In the genomic region with DNA sequence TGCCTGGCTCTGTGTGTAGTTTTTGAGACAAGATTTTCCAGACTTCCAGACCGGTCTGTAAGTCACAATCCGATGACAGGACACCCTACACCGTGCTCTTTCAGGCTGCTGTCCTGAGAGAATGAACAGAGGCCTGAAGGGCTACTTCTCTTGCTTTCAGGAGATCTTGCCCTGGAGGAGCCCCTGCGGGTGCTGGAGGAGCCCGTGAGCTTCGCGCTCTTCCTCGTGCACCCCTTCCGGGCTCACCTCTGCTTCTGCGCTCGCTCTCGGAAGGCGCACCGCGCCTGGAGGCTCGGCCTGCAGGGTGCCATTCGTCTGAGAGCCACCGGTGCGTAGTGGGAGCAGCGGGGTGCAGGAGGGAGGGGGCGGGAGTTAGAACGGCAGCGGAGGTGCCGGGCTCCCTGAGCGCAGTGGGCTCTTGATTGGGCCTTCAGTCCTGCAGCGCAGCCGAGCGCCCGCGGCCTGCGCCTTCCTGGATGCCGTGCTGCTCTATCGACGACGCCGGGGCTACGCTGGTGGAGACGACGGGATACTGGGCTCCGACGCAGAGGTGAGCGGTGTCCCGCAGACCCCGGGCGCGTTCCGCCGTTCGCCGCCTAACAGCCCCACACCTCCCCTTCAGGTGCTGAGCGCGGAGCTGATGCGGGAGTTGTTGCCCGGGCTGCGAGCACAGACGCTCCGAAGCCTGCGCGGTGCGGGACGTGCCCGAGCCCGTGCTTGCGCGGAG, we compare ENCODE assay signal across 8 mouse cellular contexts. TPM values are rescaled to one million over a fixed set of nuclear protein-coding genes. Genes with fewer than 3 reads are reported as not detected.
DNase-seq lines count a peak whose midpoint lies in the region; ATAC-seq and TF ChIP-seq lines count a peak whose summit lies in the region.

No protein-coding gene starts in this region.

- H3K27ac ChIP-seq in heart, embryonic 15.5 days = no peak overlapping the region
- H3K27ac ChIP-seq in liver, postnatal 0 days (ENCODE audit: low read depth) = no peak overlapping the region

- TF ChIP-seq CTCF in E14TG2a.4 (conservative IDR thresholded peaks at IDR 0.05; ENCODE audit: low read length) = no peak
- no peak for TF ChIP-seq CTCF in liver, postnatal 0 days (IDR thresholded peaks at IDR 0.05; ENCODE audit: low read depth)

- intact Hi-C loops in heart, postnatal 25 days (cut with DNase I) = no loop called here

- WGBS in heart, embryonic 15.5 days = 3% methylated on average over 62 of the region's 65 CpGs
- WGBS in liver, postnatal 0 days (ENCODE audit: insufficient replicate concordance) = 7% methylated on average over 62 of the region's 65 CpGs

- H3K4me3 ChIP-seq in E14TG2a.4 (replicated peaks; ENCODE audit: low read length) = peak overlapping the region; percentile 81
- peak overlapping the region; percentile 43 for H3K4me3 ChIP-seq in heart, embryonic 15.5 days
- peak overlapping the region; percentile 20 for H3K4me3 ChIP-seq in liver, postnatal 0 days (ENCODE audit: low read depth, low read length)

- peaks cover 31% of the 10 kb centered on the region for H3K4me1 ChIP-seq in E14TG2a.4 (replicated peaks; ENCODE audit: low read depth, low read length)
- peaks cover 17% of the 10 kb centered on the region for H3K4me1 ChIP-seq in heart, embryonic 15.5 days (replicated peaks)
- peaks cover 14% of the 10 kb centered on the region for H3K4me1 ChIP-seq in liver, postnatal 0 days (ENCODE audit: insufficient read depth)

- TF ChIP-seq EP300 in liver, postnatal 0 days (IDR thresholded peaks at IDR 0.05; ENCODE audit: low read depth) = no peak

- H3K36me3 ChIP-seq in E14TG2a.4 (ENCODE audit: insufficient read depth, low read length) = peaks cover 50% of the 10 kb centered on the region
- 0 out of 2 replicates have a peak, but pooled peaks cover 5% of the 10 kb centered on the region for H3K36me3 ChIP-seq in heart, embryonic 15.5 days
- H3K36me3 ChIP-seq in liver, postnatal 0 days (replicated peaks; ENCODE audit: insufficient read depth, low read length) = peaks cover 5% of the 10 kb centered on the region; the same call in 1 of the 2 replicates

- peak overlapping the region; percentile 70 for H3K4me2 ChIP-seq in heart, embryonic 15.5 days
- H3K4me2 ChIP-seq in liver, postnatal 0 days (ENCODE audit: low read depth, low read length) = peak overlapping the region; percentile 52

- DNase-seq in heart, adult 11 months = peak; percentile 78
- DNase-seq in heart, postnatal 25 days (ENCODE audit: low spot score) = no peak
- no peak for DNase-seq in liver, postnatal 0 days
- DNase-seq in thymus, postnatal 0 days (ENCODE audit: low spot score) = peak; percentile 75
- no peak for DNase-seq in frontal cortex, adult 2 months (ENCODE audit: extremely low spot score in 1 of 2, low spot score in 1 of 2)
- no peak for DNase-seq in ovary, postnatal 10 days (ENCODE audit: low spot score)

- no peaks in the 10 kb centered on the region for H3K9me3 ChIP-seq in E14TG2a.4 (ENCODE audit: low read length)
- no peaks in the 10 kb centered on the region for H3K9me3 ChIP-seq in heart, embryonic 15.5 days (replicated peaks)
- no peaks in the 10 kb centered on the region for H3K9me3 ChIP-seq in liver, postnatal 0 days (ENCODE audit: low read length)

- H3K9ac ChIP-seq in heart, embryonic 15.5 days = peak overlapping the region; percentile 25
- no peak overlapping the region for H3K9ac ChIP-seq in liver, postnatal 0 days (replicated peaks)

- ATAC-seq in heart, embryonic 15.5 days (replicated peaks; ENCODE audit: insufficient number of reproducible peaks, insufficient read depth, low FRiP score, low read depth) = peak; percentile 7; the same call in 1 of the 2 replicates
- ATAC-seq in liver, postnatal 0 days = no peak

- H3K27me3 ChIP-seq in E14TG2a.4 (ENCODE audit: insufficient read depth, low read length) = peaks cover 49% of the 10 kb centered on the region
- peaks cover 47% of the 10 kb centered on the region for H3K27me3 ChIP-seq in heart, embryonic 15.5 days
- H3K27me3 ChIP-seq in liver, postnatal 0 days (ENCODE audit: insufficient read depth, low read length) = peaks cover 20% of the 10 kb centered on the region

RNA-seq across cellular contexts. Expression of a gene that starts 4.7 kb away (rescaled TPM):
- 1 to 10 TPM in 1 of 2 experiments, under 1 TPM in 1; 0.81 to 1.5 TPM for total RNA-seq in heart, postnatal 25 days (2021)
- polyA plus RNA-seq in heart, embryonic 15.5 days (2015; fragmentation: Nextera tagmentation; extraction: Ambion mirVana) = 2.1 and 3.1 TPM in 2 replicates
- polyA plus RNA-seq in liver, postnatal 0 days (2015; fragmentation: Nextera tagmentation; extraction: Ambion mirVana) = 9.2 and 11.2 TPM in 2 replicates
- polyA plus RNA-seq in thymus, postnatal 0 days (2015; fragmentation: Nextera tagmentation; extraction: Ambion mirVana) = 9.4 and 11.2 TPM in 2 replicates
- polyA plus RNA-seq in frontal cortex, adult 2 months (2012; rRNA removed) = 4.3 and 4.5 TPM in 2 replicates

RNA-seq across cellular contexts. Expression of a gene that starts 8.7 kb away (rescaled TPM):
- 10 to 100 TPM; 41.3 to 43.1 TPM for total RNA-seq in heart, postnatal 25 days (2021)
- polyA plus RNA-seq in heart, embryonic 15.5 days (2015; fragmentation: Nextera tagmentation; extraction: Ambion mirVana) = 50.4 and 64.5 TPM in 2 replicates
- 25.0 and 25.7 TPM in 2 replicates for polyA plus RNA-seq in liver, postnatal 0 days (2015; fragmentation: Nextera tagmentation; extraction: Ambion mirVana)
- 37.9 and 38.9 TPM in 2 replicates for polyA plus RNA-seq in thymus, postnatal 0 days (2015; fragmentation: Nextera tagmentation; extraction: Ambion mirVana)
- polyA plus RNA-seq in frontal cortex, adult 2 months (2012; rRNA removed) = 99.4 and 104 TPM in 2 replicates

RNA-seq across cellular contexts. Expression of a gene that starts 10.1 kb away (rescaled TPM):
- total RNA-seq in heart, postnatal 25 days (2021) = 10 to 100 TPM; 68.1 to 75.9 TPM
- polyA plus RNA-seq in heart, embryonic 15.5 days (2015; fragmentation: Nextera tagmentation; extraction: Ambion mirVana) = 159 and 171 TPM in 2 replicates
- 153 and 158 TPM in 2 replicates for polyA plus RNA-seq in liver, postnatal 0 days (2015; fragmentation: Nextera tagmentation; extraction: Ambion mirVana)
- polyA plus RNA-seq in thymus, postnatal 0 days (2015; fragmentation: Nextera tagmentation; extraction: Ambion mirVana) = 340 and 346 TPM in 2 replicates
- polyA plus RNA-seq in frontal cortex, adult 2 months (2012; rRNA removed) = 45.6 and 51.6 TPM in 2 replicates

RNA-seq across cellular contexts. Expression of a gene that starts 33.4 kb away (rescaled TPM):
- total RNA-seq in heart, postnatal 25 days (2021) = 100 to 1,000 TPM; 140 to 143 TPM
- 18.8 and 27.8 TPM in 2 replicates for polyA plus RNA-seq in heart, embryonic 15.5 days (2015; fragmentation: Nextera tagmentation; extraction: Ambion mirVana)
- 6.0 and 6.8 TPM in 2 replicates for polyA plus RNA-seq in liver, postnatal 0 days (2015; fragmentation: Nextera tagmentation; extraction: Ambion mirVana)
- polyA plus RNA-seq in thymus, postnatal 0 days (2015; fragmentation: Nextera tagmentation; extraction: Ambion mirVana) = 32.4 and 33.8 TPM in 2 replicates
- polyA plus RNA-seq in frontal cortex, adult 2 months (2012; rRNA removed) = 183 and 191 TPM in 2 replicates

RNA-seq across cellular contexts. Expression of a gene that starts 35.7 kb away (rescaled TPM):
- total RNA-seq in heart, postnatal 25 days (2021) = under 1 TPM; 0.14 to 0.31 TPM
- polyA plus RNA-seq in heart, embryonic 15.5 days (2015; fragmentation: Nextera tagmentation; extraction: Ambion mirVana) = 0.08 TPM in 1 of 2 replicates, not detected in the other
- polyA plus RNA-seq in liver, postnatal 0 days (2015; fragmentation: Nextera tagmentation; extraction: Ambion mirVana) = 0.08 TPM in 1 of 2 replicates, not detected in the other
- 1.1 and 1.3 TPM in 2 replicates for polyA plus RNA-seq in thymus, postnatal 0 days (2015; fragmentation: Nextera tagmentation; extraction: Ambion mirVana)
- polyA plus RNA-seq in frontal cortex, adult 2 months (2012; rRNA removed) = 0.06 TPM in 1 of 2 replicates, not detected in the other

Comparison
In these comparisons a context has a peak if more than half of its experiments do, and no peak if none do; other contexts are left out.
1. DNase-seq: peak in heart, adult 11 months (single experiment) and thymus, postnatal 0 days (single experiment); none in heart, postnatal 25 days (single experiment), liver, postnatal 0 days (single experiment), frontal cortex, adult 2 months (0 of 2) and ovary, postnatal 10 days (single experiment).
2. H3K4me3 ChIP-seq: peak in every context shown above with its lines; median percentile 81 in E14TG2a.4; 43 in heart, embryonic 15.5 days; 20 in liver, postnatal 0 days.